Mouse (Mus musculus) ovary, adult 18-20 months (tissue): Measurements from ENCODE around the gene Grin2c.

ENCODE experiments used
- DNase-seq: peaks from one replicate; pipeline ENCODE4 v3.0.0; 2022; ENCODE audit warnings: low spot score, mixed read lengths

The Grin2c gene

GRCm38 (mm10) chr11:115231924-115232323, 35.1 kb downstream of the Grin2c start:
- no peak for DNase-seq

GRCm38 (mm10) chr11:115231168-115231915, 35.7 kb downstream of the Grin2c start:
- no peak for DNase-seq

- DNase-seq = no peak
Measured at GRCm38 (mm10) chr11:115229021-115229930, 37.8 kb downstream of the Grin2c start.

- DNase-seq = no peak
Measured at GRCm38 (mm10) chr11:115228430-115228829, 38.6 kb downstream of the Grin2c start.

- DNase-seq = no peak
Measured at GRCm38 (mm10) chr11:115227640-115228039, 39.4 kb downstream of the Grin2c start.

GRCm38 (mm10) chr11:115226811-115227491, 40.1 kb downstream of the Grin2c start:
- DNase-seq = no peak

- DNase-seq = no peak
Measured at GRCm38 (mm10) chr11:115225301-115225700, 41.7 kb downstream of the Grin2c start.

- no peak for DNase-seq
Measured at GRCm38 (mm10) chr11:115224889-115225288, 42.2 kb downstream of the Grin2c start.

- DNase-seq = peak; percentile 20
Measured at GRCm38 (mm10) chr11:115223877-115224276, 43.2 kb downstream of the Grin2c start.

GRCm38 (mm10) chr11:115223451-115223850, 43.6 kb downstream of the Grin2c start:
- DNase-seq = no peak

GRCm38 (mm10) chr11:115222570-115222969, 44.5 kb downstream of the Grin2c start:
- no peak for DNase-seq

- no peak for DNase-seq
Measured at GRCm38 (mm10) chr11:115222077-115222476, 45.0 kb downstream of the Grin2c start.

- no peak for DNase-seq
Measured at GRCm38 (mm10) chr11:115219685-115220084, 47.4 kb downstream of the Grin2c start.

- DNase-seq = no peak
Measured at GRCm38 (mm10) chr11:115219263-115219662, 47.8 kb downstream of the Grin2c start.

GRCm38 (mm10) chr11:115217439-115218410, 49.3 kb downstream of the Grin2c start:
- no peak for DNase-seq

- no peak for DNase-seq
Measured at GRCm38 (mm10) chr11:115215123-115215522, 51.9 kb downstream of the Grin2c start.

GRCm38 (mm10) chr11:115212116-115212515, 54.9 kb downstream of the Grin2c start:
- DNase-seq = no peak

GRCm38 (mm10) chr11:115209958-115210357, 57.1 kb downstream of the Grin2c start:
- no peak for DNase-seq

GRCm38 (mm10) chr11:115208776-115209732, 58.0 kb downstream of the Grin2c start:
- DNase-seq = no peak

GRCm38 (mm10) chr11:115208126-115208525, 58.9 kb downstream of the Grin2c start:
- no peak for DNase-seq
